Mouse (Mus musculus) megakaryocyte, embryonic 14.5 days (primary cell): ENCODE measurements around the gene 1110008L16Rik. TPM values are rescaled to one million over a fixed set of nuclear protein-coding genes. Genes with fewer than 3 reads are reported as not detected.

Experiments
- H3K27me3 ChIP-seq: replicated peaks from 2 replicates; pipeline ENCODE3; 2012; ENCODE audit warnings: inconsistent platforms
- H3K36me3 ChIP-seq: replicated peaks from 2 replicates; pipeline ENCODE3; 2012; ENCODE audit warnings: low read length, inconsistent platforms, mixed read lengths
- H3K4me1 ChIP-seq: 2 replicates; pipeline ENCODE4 v1.6.1; 2012; ENCODE audit warnings: inconsistent platforms
- H3K4me3 ChIP-seq: replicated peaks from 2 replicates; pipeline ENCODE3; 2012; ENCODE audit warnings: moderate library complexity, mild to moderate bottlenecking, inconsistent platforms
- H3K9me3 ChIP-seq: 2 replicates; pipeline ENCODE4 v1.6.1; 2012; ENCODE audit warnings: inconsistent platforms
- FLI1 ChIP-seq: IDR thresholded peaks from 2 replicates; pipeline ENCODE4 v1.6.1; 2012; ENCODE audit warnings: low read length, inconsistent platforms, mixed read lengths
- GATA1 ChIP-seq: IDR thresholded peaks from 3 replicates; pipeline ENCODE4 v1.6.1; 2012; ENCODE audit warnings: mixed read lengths, low read length, inconsistent platforms, borderline replicate concordance
- polyA plus RNA-seq: library from polyadenylated mRNA; stranded (reverse); fragments of >175 nt; gene quantifications from 2 replicates; pipeline ENCODE4 v1.2.3, GENCODE M21; 2012; ENCODE audit warnings: low replicate concordance; ENCODE audit not compliant: insufficient read depth

Gene 1110008L16Rik
- polyA plus RNA-seq, 1 experiment: 0.79 TPM

GRCm38 (mm10) chr12:55384023-55384749 lies 84.8 kb downstream of the 1110008L16Rik start, which contains the start of gene Psma6:
Psma6 (plus strand) TSS chr12:55384222.
- TF ChIP-seq GATA1 (no peak), FLI1 (no peak)

GRCm38 (mm10) chr12:55384826-55385225 lies 85.4 kb downstream of the 1110008L16Rik start:
- no peak for TF ChIP-seq FLI1
- TF ChIP-seq GATA1: no peak
- Histone ChIP-seq H3K4me3 (no peak overlapping the region), H3K27me3 (no peaks in the 10 kb centered on the region), H3K9me3 (no peaks in the 10 kb centered on the region), H3K36me3 (peaks cover 19% of the 10 kb centered on the region), H3K4me1 (peaks cover 36% of the 10 kb centered on the region)

More at GRCm38 (mm10) chr12:55384023-55384749, 84.8 kb downstream of the 1110008L16Rik start, which contains the start of gene Psma6:
- H3K27me3 ChIP-seq: no peaks in the 10 kb centered on the region
- no peak within 1 kb of the TSS for H3K4me3 ChIP-seq
- H3K36me3 ChIP-seq: peaks cover 26% of the 10 kb centered on the region
- H3K9me3 ChIP-seq: no peaks in the 10 kb centered on the region
- H3K4me1 ChIP-seq: peaks cover 30% of the 10 kb centered on the region

- Histone ChIP-seq H3K36me3 (peaks cover 14% of the 10 kb centered on the region), H3K4me3 (no peak overlapping the region), H3K9me3 (no peaks in the 10 kb centered on the region), H3K4me1 (peaks cover 43% of the 10 kb centered on the region), H3K27me3 (no peaks in the 10 kb centered on the region)
- no peak for TF ChIP-seq GATA1
- no peak for TF ChIP-seq FLI1
Measured at GRCm38 (mm10) chr12:55385931-55386330, 86.6 kb downstream of the 1110008L16Rik start.

- Histone ChIP-seq H3K4me3 (no peak overlapping the region), H3K4me1 (peaks cover 47% of the 10 kb centered on the region), H3K27me3 (peaks cover 4% of the 10 kb centered on the region), H3K9me3 (no peaks in the 10 kb centered on the region), H3K36me3 (peaks cover 14% of the 10 kb centered on the region)
- TF ChIP-seq GATA1 (no peak), FLI1 (no peak)
Measured at GRCm38 (mm10) chr12:55386456-55386855, 87.1 kb downstream of the 1110008L16Rik start.

GRCm38 (mm10) chr12:55387083-55387787 lies 87.9 kb downstream of the 1110008L16Rik start:
- peaks cover 8% of the 10 kb centered on the region for H3K36me3 ChIP-seq
- no peak for TF ChIP-seq GATA1
- no peak for TF ChIP-seq FLI1
- peaks cover 53% of the 10 kb centered on the region for H3K4me1 ChIP-seq
- no peaks in the 10 kb centered on the region for H3K9me3 ChIP-seq
- H3K27me3 ChIP-seq: peaks cover 6% of the 10 kb centered on the region
- no peak overlapping the region for H3K4me3 ChIP-seq

- Histone ChIP-seq H3K36me3 (peaks cover 2% of the 10 kb centered on the region), H3K4me1 (peaks cover 58% of the 10 kb centered on the region), H3K27me3 (peaks cover 6% of the 10 kb centered on the region), H3K9me3 (no peaks in the 10 kb centered on the region), H3K4me3 (no peak overlapping the region)
- no peak for TF ChIP-seq GATA1
- no peak for TF ChIP-seq FLI1
Measured at GRCm38 (mm10) chr12:55387788-55388465, 88.5 kb downstream of the 1110008L16Rik start.

GRCm38 (mm10) chr12:55388478-55388877 lies 89.1 kb downstream of the 1110008L16Rik start:
- H3K27me3 ChIP-seq: peaks cover 6% of the 10 kb centered on the region
- no peak overlapping the region for H3K4me3 ChIP-seq
- no peaks in the 10 kb centered on the region for H3K9me3 ChIP-seq
- TF ChIP-seq FLI1 (no peak), GATA1 (no peak)
- no peaks in the 10 kb centered on the region for H3K36me3 ChIP-seq
- peaks cover 60% of the 10 kb centered on the region for H3K4me1 ChIP-seq

GRCm38 (mm10) chr12:55389132-55390081 lies 90.0 kb downstream of the 1110008L16Rik start:
- no peak for TF ChIP-seq GATA1
- TF ChIP-seq FLI1: no peak
- peaks cover 60% of the 10 kb centered on the region for H3K4me1 ChIP-seq
- peak overlapping the region; percentile 81 for H3K4me3 ChIP-seq

GRCm38 (mm10) chr12:55392120-55392519 lies 92.7 kb downstream of the 1110008L16Rik start:
- TF ChIP-seq FLI1 (no peak), GATA1 (no peak)
- H3K27me3 ChIP-seq: peaks cover 6% of the 10 kb centered on the region
- no peaks in the 10 kb centered on the region for H3K9me3 ChIP-seq
- H3K4me1 ChIP-seq: peaks cover 55% of the 10 kb centered on the region
- H3K4me3 ChIP-seq: no peak overlapping the region
- H3K36me3 ChIP-seq: no peaks in the 10 kb centered on the region

More at GRCm38 (mm10) chr12:55389132-55390081, 90.0 kb downstream of the 1110008L16Rik start:
- Histone ChIP-seq H3K27me3 (peaks cover 6% of the 10 kb centered on the region), H3K9me3 (no peaks in the 10 kb centered on the region), H3K36me3 (no peaks in the 10 kb centered on the region)
